Mouse (Mus musculus) lung, embryonic 14.5 days (tissue): ENCODE measurements around the gene Ccnd1. TPM values are rescaled to one million over a fixed set of nuclear protein-coding genes. Genes with fewer than 3 reads are reported as not detected.

ENCODE experiments used
- ATAC-seq: fragments of 200-750 bp; cut with Nextera tagmentation; 2 replicates; pipeline ENCODE4 v1.8.0; 2017; ENCODE audit warnings: mild to moderate bottlenecking, moderate TSS enrichment, moderate library complexity; ENCODE audit not compliant: insufficient read depth
- DNase-seq: peaks from one replicate; pipeline ENCODE4 v3.0.0-alpha.2; 2015
- H3K27ac ChIP-seq: fragments of 300-500 bp; sonication (generic); 2 replicates; pipeline ENCODE4 v1.5.1; 2014; ENCODE audit warnings: low read depth, mild to moderate bottlenecking, moderate library complexity
- H3K27me3 ChIP-seq: fragments of 300-500 bp; sonication (generic); 2 replicates; pipeline ENCODE4 v1.6.1; 2014; ENCODE audit warnings: low read length, control low read depth; ENCODE audit not compliant: insufficient read depth
- H3K36me3 ChIP-seq: fragments of 300-500 bp; sonication (generic); 2 replicates; pipeline ENCODE4 v1.6.1; 2014; ENCODE audit warnings: control low read depth; ENCODE audit not compliant: insufficient read depth
- H3K4me1 ChIP-seq: fragments of 300-500 bp; sonication (generic); 2 replicates; pipeline ENCODE4 v1.6.1; 2014; ENCODE audit warnings: antibody characterized with exemption, control low read depth; ENCODE audit not compliant: insufficient read depth
- H3K4me2 ChIP-seq: fragments of 300-500 bp; sonication (generic); 2 replicates; pipeline ENCODE4 v1.6.1; 2014; ENCODE audit warnings: mild to moderate bottlenecking
- H3K4me3 ChIP-seq: fragments of 300-500 bp; sonication (generic); 2 replicates; pipeline ENCODE4 v1.5.1; 2014; ENCODE audit warnings: low read depth, low read length
- H3K9ac ChIP-seq: fragments of 300-500 bp; sonication (generic); 2 replicates; pipeline ENCODE4 v1.6.1; 2014
- H3K9me3 ChIP-seq: fragments of 300-500 bp; sonication (generic); 2 replicates; pipeline ENCODE4 v1.6.1; 2016; ENCODE audit warnings: low read depth, low read length, control low read depth
- CTCF ChIP-seq: IDR thresholded peaks from 2 replicates; pipeline ENCODE4 v1.5.1; 2016; ENCODE audit warnings: antibody characterized with exemption, low read depth
- WGBS: fragments of 180-500 bp; shearing (Covaris S2); extraction: QIAGEN DNeasy Blood & Tissue Kit; methylation state at CpG from one replicate; pipeline ENCODE4 v1.1.7; 2014; 5-methylcytosine and 5-hydroxymethylcytosine counted together
- polyA plus RNA-seq: library from polyadenylated mRNA; unstranded; fragments of >200 nt; fragmentation: Nextera tagmentation; extraction: Ambion mirVana; gene quantifications from 2 replicates; pipeline ENCODE4 v1.2.1, GENCODE M21; 2014

The Ccnd1 gene
- 148 and 154 TPM in 2 replicates for polyA plus RNA-seq

DNA sequence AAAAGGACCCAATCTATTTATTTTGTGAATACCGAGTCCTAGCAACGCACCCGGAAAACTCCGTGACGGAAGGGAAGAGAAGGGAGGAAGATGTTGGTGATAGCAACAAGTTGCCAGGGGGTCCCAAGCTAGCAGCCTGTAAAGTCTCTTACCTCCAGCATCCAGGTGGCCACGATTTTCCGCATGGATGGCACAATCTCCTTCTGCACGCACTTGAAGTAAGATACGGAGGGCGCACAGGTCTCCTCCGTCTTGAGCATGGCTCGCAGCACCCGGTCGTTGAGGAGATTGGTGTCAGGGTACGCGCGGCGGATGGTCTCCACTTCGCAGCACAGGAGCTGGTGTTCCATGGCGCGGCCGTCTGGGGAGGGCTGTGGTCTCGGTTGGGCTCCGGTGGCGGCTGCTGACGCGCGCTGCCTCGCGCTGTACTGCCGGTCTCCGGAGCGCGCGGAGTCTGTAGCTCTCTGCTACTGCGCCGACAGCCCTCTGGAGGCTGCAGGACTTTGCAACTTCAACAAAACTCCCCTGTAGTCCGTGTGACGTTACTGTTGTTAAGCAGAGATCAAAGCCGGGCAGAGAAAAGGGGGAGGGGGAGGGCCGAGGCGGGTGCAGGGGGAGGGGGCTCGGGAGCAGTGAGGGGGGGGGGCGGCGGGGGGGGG is at the start of gene Ccnd1:
TSS of gene Ccnd1 (minus strand) at position 582 of the 659 bp plus-strand sequence.
- under 1% methylated on average over 44 of the region's 45 CpGs for WGBS
- Histone ChIP-seq H3K4me1 (peaks cover 7% of the 10 kb centered on the region), H3K9ac (peak within 1 kb of the TSS; percentile 82), H3K27me3 (peaks cover 11% of the 10 kb centered on the region; the same call in 1 of the 2 replicates), H3K9me3 (no peaks in the 10 kb centered on the region), H3K4me3 (peak within 1 kb of the TSS; percentile 71), H3K36me3 (peaks cover 34% of the 10 kb centered on the region), H3K27ac (peak within 1 kb of the TSS; percentile 99), H3K4me2 (peak within 1 kb of the TSS; percentile 97)
- ATAC-seq, result peak; percentile 66
- peak; percentile 30 for TF ChIP-seq CTCF
- peak; percentile 88 for DNase-seq

DNA sequence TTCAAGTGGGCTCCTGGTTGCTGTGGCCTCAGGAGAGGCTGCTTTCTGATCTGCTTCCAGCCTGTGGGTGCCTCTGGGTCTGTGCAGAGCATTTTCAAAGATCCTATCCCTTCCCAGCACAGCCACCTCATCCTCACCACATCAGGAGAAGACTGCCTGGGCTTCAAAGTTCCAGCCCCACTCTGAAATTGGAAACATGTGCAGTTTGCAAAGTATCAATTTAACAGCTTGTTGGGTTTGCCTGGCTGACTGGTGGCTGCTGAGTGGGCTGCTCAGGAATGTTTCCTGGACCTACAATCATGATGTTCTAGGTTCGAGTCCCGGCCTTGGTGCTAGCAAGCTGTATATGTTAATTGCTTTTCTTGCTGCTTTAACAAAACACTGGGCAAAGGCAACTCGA is 49.1 kb upstream of the Ccnd1 start:
- Histone ChIP-seq H3K4me3 (no peak overlapping the region), H3K27ac (no peak overlapping the region), H3K9ac (no peak overlapping the region), H3K27me3 (no peaks in the 10 kb centered on the region), H3K36me3 (no peaks in the 10 kb centered on the region), H3K4me2 (no peak overlapping the region), H3K4me1 (no peaks in the 10 kb centered on the region), H3K9me3 (no peaks in the 10 kb centered on the region)
- DNase-seq (no peak), ATAC-seq (no peak)
- WGBS, result 57% methylated on average over 3 of the region's 3 CpGs
- no peak for TF ChIP-seq CTCF

DNA sequence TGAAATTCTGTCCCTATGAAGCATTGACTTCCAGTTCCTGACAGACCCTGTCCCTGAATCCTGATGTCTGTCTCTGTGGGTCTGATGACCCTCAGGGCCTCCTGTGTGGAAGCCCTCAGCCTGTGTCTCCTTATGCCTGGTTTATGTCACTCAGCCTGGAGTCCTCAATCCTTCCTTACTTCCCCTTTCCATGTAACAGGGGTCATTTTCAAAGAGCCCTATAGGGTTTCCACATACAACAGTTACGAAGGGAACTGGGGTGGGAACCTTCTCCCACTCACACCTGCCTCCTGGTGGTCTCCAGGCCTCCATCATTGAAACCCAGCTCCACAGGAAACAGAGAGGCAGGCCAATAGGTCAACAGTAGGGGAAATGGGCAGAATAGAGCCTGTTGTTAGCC is 45.4 kb upstream of the Ccnd1 start:
- Histone ChIP-seq H3K9me3 (no peaks in the 10 kb centered on the region), H3K4me3 (no peak overlapping the region), H3K36me3 (no peaks in the 10 kb centered on the region), H3K4me1 (no peaks in the 10 kb centered on the region), H3K27ac (no peak overlapping the region), H3K9ac (no peak overlapping the region), H3K4me2 (no peak overlapping the region), H3K27me3 (no peaks in the 10 kb centered on the region)
- ATAC-seq (no peak), DNase-seq (no peak)
- no peak for TF ChIP-seq CTCF
- 72% methylated on average over 1 of the region's 1 CpGs for WGBS

DNA sequence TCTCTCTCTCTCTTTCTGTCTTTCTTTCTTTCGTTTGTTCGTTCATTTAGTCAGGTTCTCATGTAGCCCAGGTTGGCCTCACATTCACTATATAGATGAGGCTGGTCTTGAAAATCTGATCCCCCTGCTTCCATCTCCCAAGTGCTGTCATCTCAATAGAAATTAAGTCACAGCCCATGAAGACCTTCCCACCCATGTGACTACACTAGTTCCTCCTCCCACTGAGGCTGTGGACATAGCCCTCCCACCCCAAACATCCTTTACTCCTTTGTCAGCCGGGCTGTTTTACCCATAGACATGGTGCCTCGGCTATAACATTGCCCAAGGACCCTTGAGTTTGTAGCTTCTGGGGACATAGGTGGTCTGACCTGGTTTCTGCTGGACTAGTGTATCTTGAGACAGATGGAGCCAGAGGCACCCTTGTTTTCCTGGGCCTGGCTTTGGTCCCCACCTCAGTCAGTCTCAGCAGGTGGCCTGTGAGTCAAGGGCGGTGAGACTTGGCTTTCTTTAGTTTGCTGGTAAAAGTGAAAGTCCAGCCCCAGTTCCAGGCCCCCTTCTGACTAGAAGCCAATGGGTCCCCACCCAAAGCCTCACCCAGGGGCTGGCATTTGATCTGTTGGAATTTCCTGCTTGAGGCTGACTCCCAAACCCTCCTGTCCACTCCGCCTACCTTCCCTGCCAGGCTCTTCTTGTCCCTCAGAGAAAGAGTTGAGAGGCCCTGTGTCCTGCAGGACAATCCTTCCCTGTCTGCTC is 42.8 kb upstream of the Ccnd1 start:
- ATAC-seq, result no peak
- Histone ChIP-seq H3K9me3 (no peaks in the 10 kb centered on the region), H3K36me3 (no peaks in the 10 kb centered on the region), H3K4me2 (no peak overlapping the region), H3K4me1 (no peaks in the 10 kb centered on the region), H3K9ac (no peak overlapping the region), H3K4me3 (no peak overlapping the region), H3K27ac (no peak overlapping the region), H3K27me3 (no peaks in the 10 kb centered on the region)
- 80% methylated on average over 6 of the region's 6 CpGs for WGBS
- no peak for TF ChIP-seq CTCF
- DNase-seq, result no peak

DNA sequence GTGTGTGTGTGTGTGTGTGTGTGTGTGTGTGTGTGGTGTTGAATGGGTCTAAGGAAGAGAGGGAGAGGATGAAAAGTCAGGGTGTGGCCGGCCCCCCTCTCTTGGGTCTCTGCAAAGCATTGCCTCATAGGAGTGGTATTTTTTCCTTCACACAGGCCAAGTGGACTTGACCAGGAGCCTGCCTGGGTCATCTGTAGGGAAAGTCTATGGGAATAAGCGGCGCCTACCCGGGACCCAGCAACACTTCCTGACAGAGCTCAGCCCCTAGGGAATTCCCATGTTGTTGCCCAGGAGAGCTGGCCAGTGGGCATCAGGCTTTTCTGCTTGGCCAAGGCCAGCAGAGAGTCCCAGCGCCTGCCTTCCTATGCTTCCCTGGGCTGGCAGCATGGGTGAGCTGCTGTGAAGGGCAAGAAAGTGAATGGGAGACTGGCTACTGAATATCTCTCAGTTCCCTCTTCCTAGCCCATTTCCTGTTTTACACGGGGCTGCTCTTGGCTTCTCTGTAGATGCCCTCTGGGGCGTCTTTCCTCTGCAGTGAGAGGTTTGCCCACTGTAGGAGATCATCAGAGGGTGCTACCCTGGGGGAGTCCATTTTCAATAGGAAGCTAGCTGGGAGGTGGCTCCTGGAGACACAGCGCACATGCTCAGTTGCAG is 41.8 kb upstream of the Ccnd1 start:
- Histone ChIP-seq H3K9me3 (no peaks in the 10 kb centered on the region), H3K4me1 (no peaks in the 10 kb centered on the region), H3K36me3 (no peaks in the 10 kb centered on the region), H3K4me3 (no peak overlapping the region), H3K27ac (no peak overlapping the region), H3K4me2 (no peak overlapping the region), H3K9ac (no peak overlapping the region), H3K27me3 (no peaks in the 10 kb centered on the region)
- no peak for DNase-seq
- 64% methylated on average over 8 of the region's 8 CpGs for WGBS
- TF ChIP-seq CTCF, result no peak
- ATAC-seq, result no peak

DNA sequence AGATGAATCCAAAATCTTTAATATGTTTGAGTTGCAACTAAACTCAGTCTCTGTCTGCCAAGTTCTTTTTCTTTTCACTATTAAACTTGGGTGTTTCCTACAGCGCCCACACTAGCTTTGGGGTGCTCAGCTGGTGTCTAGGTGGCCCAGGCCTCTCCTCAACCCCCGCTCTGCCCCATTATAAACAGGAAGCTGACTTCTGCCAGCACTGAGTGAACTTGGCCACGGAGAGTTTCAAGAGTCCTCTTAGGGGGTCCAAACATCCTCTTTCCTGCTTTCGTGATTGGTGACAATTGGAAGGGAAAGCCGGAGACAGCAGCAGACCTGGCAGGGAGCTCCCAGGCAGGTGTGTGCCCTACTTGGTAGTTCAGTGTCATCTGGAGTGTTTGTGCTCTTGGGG is 40.1 kb upstream of the Ccnd1 start:
- Histone ChIP-seq H3K27ac (no peak overlapping the region), H3K9me3 (no peaks in the 10 kb centered on the region), H3K27me3 (no peaks in the 10 kb centered on the region), H3K4me2 (no peak overlapping the region), H3K4me1 (no peaks in the 10 kb centered on the region), H3K9ac (no peak overlapping the region), H3K4me3 (no peak overlapping the region), H3K36me3 (no peaks in the 10 kb centered on the region)
- TF ChIP-seq CTCF, result no peak
- ATAC-seq (no peak), DNase-seq (peak; percentile 35)
- 53% methylated on average over 5 of the region's 5 CpGs for WGBS

DNA sequence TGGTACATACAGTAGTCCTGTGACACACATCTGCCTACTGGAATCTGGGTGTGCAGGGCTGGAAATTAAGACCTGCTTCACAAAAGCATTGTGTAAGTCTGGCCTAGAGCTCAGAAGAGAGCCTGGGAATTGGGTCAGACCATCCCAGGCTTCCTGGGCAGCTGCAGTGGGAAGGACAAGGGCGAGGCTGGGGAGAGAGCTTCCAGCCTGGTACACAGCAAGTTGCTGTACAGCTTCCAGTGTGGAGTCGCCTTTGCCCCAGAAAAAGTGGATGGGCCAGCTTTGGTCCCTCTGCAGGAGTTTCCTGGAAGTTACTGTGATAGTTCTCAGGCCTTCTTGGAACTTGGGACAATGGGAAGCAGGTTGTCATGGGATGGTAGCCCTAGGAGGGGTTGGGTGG is 37.4 kb upstream of the Ccnd1 start:
- Histone ChIP-seq H3K27me3 (no peaks in the 10 kb centered on the region), H3K9ac (no peak overlapping the region), H3K9me3 (no peaks in the 10 kb centered on the region), H3K27ac (no peak overlapping the region), H3K4me2 (no peak overlapping the region), H3K4me1 (no peaks in the 10 kb centered on the region), H3K4me3 (no peak overlapping the region), H3K36me3 (no peaks in the 10 kb centered on the region)
- no peak for TF ChIP-seq CTCF
- DNase-seq, result no peak
- no peak for ATAC-seq
- whole genome bisulfite sequencing, result 86% methylated on average over 2 of the region's 2 CpGs
